In the genomic region with DNA sequence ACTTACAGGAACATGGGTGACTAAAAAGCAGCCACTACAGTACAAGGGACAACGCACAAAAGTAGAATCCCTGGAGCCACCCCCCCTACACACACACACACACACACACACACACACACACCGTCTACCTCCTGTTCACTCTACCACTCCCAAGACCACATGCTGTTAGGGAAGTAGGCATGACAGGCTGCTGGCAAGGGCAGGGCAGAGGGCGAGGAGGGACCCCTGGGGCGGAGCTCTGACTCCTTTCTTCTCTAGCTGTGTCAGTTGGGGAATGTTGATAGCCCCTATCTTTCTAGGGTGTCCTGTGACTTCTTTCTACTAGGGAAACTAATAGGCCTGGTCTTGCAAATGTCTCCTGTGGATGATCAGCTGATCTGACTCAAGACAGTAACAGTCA, we compare ENCODE assay signal across 20 mouse cellular contexts. TPM values are rescaled to one million over a fixed set of nuclear protein-coding genes. Genes with fewer than 3 reads are reported as not detected.
DNase-seq lines count a peak whose midpoint lies in the region; ATAC-seq and TF ChIP-seq lines count a peak whose summit lies in the region.
"Had no signal": no experiment of that assay in that cellular context is flagged by ENCODE, and none has a peak within 500 bp of the region (broad histone marks: within the 10 kb centered on the region; RNA-seq: fewer than 3 reads in every experiment).

No protein-coding gene starts in this region.

- H3K27me3 ChIP-seq in heart, embryonic 15.5 days, result peaks cover 5% of the 10 kb centered on the region; the same call in 1 of the 2 replicates
- H3K27me3 ChIP-seq in CH12.LX (replicated peaks), result no peaks in the 10 kb centered on the region
- H3K27me3 ChIP-seq in intestine, embryonic 15.5 days (replicated peaks), result no peaks in the 10 kb centered on the region; the same call in 1 of the 2 replicates
- peaks cover 31% of the 10 kb centered on the region for H3K27me3 ChIP-seq in forebrain, embryonic 12.5 days

- ATAC-seq in heart, embryonic 15.5 days (replicated peaks; ENCODE audit: insufficient number of reproducible peaks, insufficient read depth, low FRiP score, low read depth), result no peak
- peak; percentile 55 for ATAC-seq in common myeloid progenitor, adult 5-6 weeks (replicated peaks; ENCODE audit: low read depth, poor library complexity, severe bottlenecking)
- ATAC-seq in intestine, embryonic 15.5 days, result no peak
- no peak for ATAC-seq in forebrain, embryonic 12.5 days (ENCODE audit: low FRiP score)

- TF ChIP-seq CTCF in CH12.LX (conservative IDR thresholded peaks at IDR 0.05 in 1 of 2, IDR thresholded peaks at IDR 0.05 in 1 of 2; ENCODE audit: low read depth in 2 of 2, low read length in 2 of 2), result no peak

- peaks cover 55% of the 10 kb centered on the region for H3K4me1 ChIP-seq in heart, embryonic 15.5 days (replicated peaks)
- peaks cover 0 to 3% of the 10 kb centered on the region in 2 experiments; a peak in 1 of 4 replicates for H3K4me1 ChIP-seq in CH12.LX (ENCODE audit: control insufficient read depth in 1 of 2, insufficient read depth in 2 of 2)
- peaks cover 35% of the 10 kb centered on the region for H3K4me1 ChIP-seq in intestine, embryonic 15.5 days (replicated peaks)
- H3K4me1 ChIP-seq in forebrain, embryonic 12.5 days, result peaks cover 20% of the 10 kb centered on the region

- no peak for TF ChIP-seq POLR2A in CH12.LX (IDR thresholded peaks at IDR 0.05; ENCODE audit: low read depth, low read length)

- dilution Hi-C loops in CH12.LX (cut with MboI; ENCODE audit: extremely low pct_ligation_motif_present, extremely low pct_unique_long_range_greater_than_20kb, low sequenced_read_pairs), result no loop called here

- H3K27ac ChIP-seq in heart, embryonic 15.5 days, result no peak overlapping the region
- H3K27ac ChIP-seq in CH12.LX (ENCODE audit: insufficient read depth, low read depth) (no peak overlapping the region), macrophage (0 out of 2 replicates have a peak overlapping the region, but pooled peaks have one; percentile 5)
- no peak overlapping the region for H3K27ac ChIP-seq in intestine, embryonic 15.5 days
- no peak overlapping the region for H3K27ac ChIP-seq in forebrain, embryonic 12.5 days
- H3K27ac ChIP-seq: embryonic facial prominence, embryonic 13.5 days had no signal

- no peak overlapping the region for H3K9ac ChIP-seq in heart, embryonic 15.5 days
- H3K9ac ChIP-seq in CH12.LX (ENCODE audit: insufficient read depth, low read depth), result no peak overlapping the region
- H3K9ac ChIP-seq in intestine, embryonic 15.5 days, result no peak overlapping the region
- no peak overlapping the region for H3K9ac ChIP-seq in forebrain, embryonic 12.5 days
- H3K9ac ChIP-seq: embryonic facial prominence, embryonic 13.5 days had no signal

- DNase-seq in heart, postnatal 25 days (ENCODE audit: low spot score), result no peak
- no peak for DNase-seq in CH12.LX (ENCODE audit: extremely low read depth)
- DNase-seq in frontal cortex, postnatal 36 days (ENCODE audit: low spot score in 2 of 2), result no peak
- DNase-seq: adrenal gland, postnatal 25 days; cerebellum, postnatal 25 days; midbrain, embryonic 14.5 days; spleen, adult 18-20 months; thymus, adult 2 months had no signal

- 53% methylated on average over 4 of the region's 4 CpGs for WGBS in heart, embryonic 15.5 days
- WGBS in macrophage (ENCODE audit: missing documents), result 48% methylated on average over 3 of the region's 4 CpGs
- 82% methylated on average over 4 of the region's 4 CpGs for WGBS in intestine, embryonic 15.5 days
- WGBS in forebrain, embryonic 12.5 days, result 80% methylated on average over 4 of the region's 4 CpGs

- in situ Hi-C loops in CH12.LX (cut with MboI; ENCODE audit: low pct_ligation_motif_present, low pct_unique_long_range_greater_than_20kb, low sequenced_read_pairs), result no loop called here

- H3K36me3 ChIP-seq in heart, embryonic 15.5 days, result peaks cover 14% of the 10 kb centered on the region
- no peaks in the 10 kb centered on the region for H3K36me3 ChIP-seq in CH12.LX (replicated peaks in 1 of 2; ENCODE audit: control insufficient read depth in 1 of 2, insufficient read depth in 1 of 2, low read length in 1 of 2)
- H3K36me3 ChIP-seq in macrophage (ENCODE audit: inconsistent target), result no peaks in the 10 kb centered on the region
- peaks cover 7% of the 10 kb centered on the region; the same call in 1 of the 2 replicates for H3K36me3 ChIP-seq in intestine, embryonic 15.5 days
- no peaks in the 10 kb centered on the region for H3K36me3 ChIP-seq in forebrain, embryonic 12.5 days (replicated peaks)

- H3K4me3 ChIP-seq in heart, embryonic 15.5 days, result no peak overlapping the region
- H3K4me3 ChIP-seq in CH12.LX (replicated peaks in 1 of 3; ENCODE audit: low read depth in 2 of 3, low read length in 2 of 3, poor library complexity in 1 of 3) (no peak overlapping the region), macrophage (ENCODE audit: inconsistent target) (no peak overlapping the region)
- H3K4me3 ChIP-seq in intestine, embryonic 15.5 days (replicated peaks), result no peak overlapping the region
- H3K4me3 ChIP-seq in forebrain, embryonic 12.5 days (replicated peaks), result no peak overlapping the region
- H3K4me3 ChIP-seq: embryonic facial prominence, embryonic 13.5 days had no signal

- no peaks in the 10 kb centered on the region for H3K9me3 ChIP-seq in heart, embryonic 15.5 days (replicated peaks)
- peaks cover 25% of the 10 kb centered on the region for H3K9me3 ChIP-seq in CH12.LX (replicated peaks; ENCODE audit: low read length)
- no peaks in the 10 kb centered on the region for H3K9me3 ChIP-seq in intestine, embryonic 15.5 days
- H3K9me3 ChIP-seq in forebrain, embryonic 12.5 days, result no peaks in the 10 kb centered on the region
- H3K9me3 ChIP-seq: embryonic facial prominence, embryonic 13.5 days had no signal

- H3K4me2 ChIP-seq in heart, embryonic 15.5 days, result peak overlapping the region; percentile 23; the same call in 1 of the 2 replicates
- peak overlapping the region; percentile 69; the same call in 1 of the 2 replicates for H3K4me2 ChIP-seq in CH12.LX (ENCODE audit: insufficient read depth, low read depth, poor library complexity, severe bottlenecking)
- no peak overlapping the region for H3K4me2 ChIP-seq in intestine, embryonic 15.5 days (replicated peaks)
- no peak overlapping the region for H3K4me2 ChIP-seq in forebrain, embryonic 12.5 days
- H3K4me2 ChIP-seq: embryonic facial prominence, embryonic 13.5 days had no signal

- TF ChIP-seq RAD21 in CH12.LX (IDR thresholded peaks at IDR 0.05; ENCODE audit: low read depth, low read length), result no peak

- intact Hi-C loops in heart, postnatal 25 days (cut with DNase I), result no loop called here

- TF ChIP-seq EP300 in CH12.LX (IDR thresholded peaks at IDR 0.05; ENCODE audit: low read length), result no peak

- H3K79me2 ChIP-seq in CH12.LX (replicated peaks; ENCODE audit: control insufficient read depth, extremely low read depth, insufficient read depth, poor library complexity, severe bottlenecking) (no peaks in the 10 kb centered on the region), macrophage (ENCODE audit: inconsistent target) (no peaks in the 10 kb centered on the region)

RNA-seq across cellular contexts. Expression of gene Fam217b, which starts 2.6 kb away (rescaled TPM):
- 7.9 TPM in 2 replicates for polyA plus RNA-seq in heart, embryonic 15.5 days (2015; fragmentation: Nextera tagmentation; extraction: Ambion mirVana)
- 10 to 100 TPM; 10.7 to 11.7 TPM for total RNA-seq in heart, postnatal 25 days (2021)
- total RNA-seq in CH12.LX (2012; rRNA removed) (0.04 and 0.08 TPM in 2 replicates), CH12.LX (2014; rRNA removed) (0.05 TPM in 1 of 2 replicates, not detected in the other)
- polyA plus RNA-seq in CH12.LX (2012; ENCODE audit: insufficient read length, low read depth) (not detected in 2 replicates), macrophage (2018) (2.4 to 6.4 TPM (median 2.8 TPM) in 3 replicates)
- total RNA-seq in common myeloid progenitor, adult 5-6 weeks (2017), result 1.6 and 5.1 TPM in 2 replicates
- 1 to 10 TPM in 15 of 26 experiments, under 1 TPM in 11; 0.22 to 3.9 (median 1.1) TPM for total RNA-seq in macrophage (2018; cell fraction: chromatin; rRNA removed)
- total RNA-seq in macrophage (2018; cell fraction: cytosol; rRNA removed), result 1 to 10 TPM; 1.1 to 4.9 (median 2.6) TPM
- 1 to 10 TPM in 20 of 26 experiments, under 1 TPM in 6; 0.65 to 6.4 (median 1.4) TPM for total RNA-seq in macrophage (2018; cell fraction: nucleus; rRNA removed)
- 4.3 and 5.4 TPM in 2 replicates for polyA plus RNA-seq in intestine, embryonic 15.5 days (2015; fragmentation: Nextera tagmentation; extraction: Ambion mirVana)
- polyA plus RNA-seq in forebrain, embryonic 12.5 days (2016; fragmentation: Nextera tagmentation; extraction: Ambion mirVana), result 1.1 and 1.2 TPM in 2 replicates
- total RNA-seq: MEL had no signal
- polyA plus RNA-seq: C2C12 had no signal

RNA-seq across cellular contexts. Expression of gene Ppp1r3d, which starts 2.7 kb away (rescaled TPM):
- polyA plus RNA-seq in heart, embryonic 15.5 days (2015; fragmentation: Nextera tagmentation; extraction: Ambion mirVana), result 21.3 and 22.8 TPM in 2 replicates
- 10 to 100 TPM; 19.0 to 21.3 TPM for total RNA-seq in heart, postnatal 25 days (2021)
- not detected in 2 replicates for total RNA-seq in CH12.LX (2012; rRNA removed)
- total RNA-seq in CH12.LX (2014; rRNA removed), result not detected in 2 replicates
- not detected in 2 replicates for polyA plus RNA-seq in CH12.LX (2012; ENCODE audit: insufficient read length, low read depth)
- 3.0 and 3.2 TPM in 2 replicates for total RNA-seq in common myeloid progenitor, adult 5-6 weeks (2017)
- total RNA-seq in macrophage (2018; cell fraction: chromatin; rRNA removed), result 1 to 10 TPM in 7 of 26 experiments, under 1 TPM in 14, not detected in 5; 0.26 to 2.6 (median 0.74) TPM
- 1 to 10 TPM in 18 of 26 experiments, under 1 TPM in 8; 0.50 to 3.0 (median 1.7) TPM for total RNA-seq in macrophage (2018; cell fraction: cytosol; rRNA removed)
- total RNA-seq in macrophage (2018; cell fraction: nucleus; rRNA removed), result 1 to 10 TPM in 10 of 26 experiments, under 1 TPM in 16; 0.33 to 3.5 (median 0.82) TPM
- 1.5 to 2.3 TPM (median 1.6 TPM) in 3 replicates for polyA plus RNA-seq in macrophage (2018)
- polyA plus RNA-seq in intestine, embryonic 15.5 days (2015; fragmentation: Nextera tagmentation; extraction: Ambion mirVana), result 5.0 and 5.6 TPM in 2 replicates
- polyA plus RNA-seq in forebrain, embryonic 12.5 days (2016; fragmentation: Nextera tagmentation; extraction: Ambion mirVana), result 1.1 and 1.5 TPM in 2 replicates
- total RNA-seq: MEL had no signal
- polyA plus RNA-seq: C2C12 had no signal

RNA-seq across cellular contexts. Expression of gene Sycp2, which starts 9.5 kb away (rescaled TPM):
- polyA plus RNA-seq in heart, embryonic 15.5 days (2015; fragmentation: Nextera tagmentation; extraction: Ambion mirVana), result 0.06 and 0.18 TPM in 2 replicates
- 1 to 10 TPM in 1 of 2 experiments, under 1 TPM in 1; 0.87 to 1.7 TPM for total RNA-seq in heart, postnatal 25 days (2021)
- total RNA-seq in CH12.LX (2012; rRNA removed), result 0.04 TPM in 1 of 2 replicates, not detected in the other
- total RNA-seq in CH12.LX (2014; rRNA removed), result not detected in 2 replicates
- polyA plus RNA-seq in CH12.LX (2012; ENCODE audit: insufficient read length, low read depth), result not detected in 2 replicates
- not detected in 2 replicates for total RNA-seq in common myeloid progenitor, adult 5-6 weeks (2017)
- total RNA-seq in macrophage (2018; cell fraction: chromatin; rRNA removed), result under 1 TPM in 4 of 26 experiments, not detected in 22; 0.18 to 0.60 (median 0.34) TPM
- not detected for total RNA-seq in macrophage (2018; cell fraction: cytosol; rRNA removed)
- total RNA-seq in macrophage (2018; cell fraction: nucleus; rRNA removed), result under 1 TPM in 2 of 26 experiments, not detected in 24; 0.30 to 0.50 TPM
- polyA plus RNA-seq in macrophage (2018), result not detected in 3 replicates
- 0.05 and 0.18 TPM in 2 replicates for polyA plus RNA-seq in intestine, embryonic 15.5 days (2015; fragmentation: Nextera tagmentation; extraction: Ambion mirVana)
- polyA plus RNA-seq in forebrain, embryonic 12.5 days (2016; fragmentation: Nextera tagmentation; extraction: Ambion mirVana), result 0.12 and 0.13 TPM in 2 replicates
- total RNA-seq: MEL had no signal
- polyA plus RNA-seq: C2C12; kidney, embryonic 14.5 days; lung, embryonic 16.5 days; thymus, adult 2 months had no signal

RNA-seq across cellular contexts. Expression of gene Cdh26, which starts 13.4 kb away (rescaled TPM):
- polyA plus RNA-seq in heart, embryonic 15.5 days (2015; fragmentation: Nextera tagmentation; extraction: Ambion mirVana), result 0.14 TPM in 1 of 2 replicates, not detected in the other
- total RNA-seq in heart, postnatal 25 days (2021), result not detected
- not detected in 2 replicates for total RNA-seq in CH12.LX (2012; rRNA removed)
- total RNA-seq in CH12.LX (2014; rRNA removed), result not detected in 2 replicates
- not detected in 2 replicates for polyA plus RNA-seq in CH12.LX (2012; ENCODE audit: insufficient read length, low read depth)
- total RNA-seq in common myeloid progenitor, adult 5-6 weeks (2017), result not detected in 2 replicates
- total RNA-seq in macrophage (2018; cell fraction: chromatin; rRNA removed), result under 1 TPM in 1 of 26 experiments, not detected in 25; 0.28 TPM
- under 1 TPM in 1 of 26 experiments, not detected in 25; 0.03 TPM for total RNA-seq in macrophage (2018; cell fraction: cytosol; rRNA removed)
- not detected for total RNA-seq in macrophage (2018; cell fraction: nucleus; rRNA removed)
- polyA plus RNA-seq in macrophage (2018), result not detected in 3 replicates
- polyA plus RNA-seq in intestine, embryonic 15.5 days (2015; fragmentation: Nextera tagmentation; extraction: Ambion mirVana), result 0.43 and 1.0 TPM in 2 replicates
- 0.37 and 0.40 TPM in 2 replicates for polyA plus RNA-seq in forebrain, embryonic 12.5 days (2016; fragmentation: Nextera tagmentation; extraction: Ambion mirVana)
- total RNA-seq: adrenal gland, postnatal 25 days; MEL had no signal
- polyA plus RNA-seq: C2C12; forebrain, embryonic 11.5 days; heart, embryonic 14.5 days had no signal

Comparison
In these comparisons a context has a peak if more than half of its experiments do, and no peak if none do; other contexts are left out.
1. H3K4me2 ChIP-seq: peak in heart, embryonic 15.5 days (single experiment) and CH12.LX (single experiment); none in intestine, embryonic 15.5 days (single experiment) and forebrain, embryonic 12.5 days (single experiment).